Comparison of ENCODE assay signal across 8 mouse cellular contexts in the genomic region with DNA sequence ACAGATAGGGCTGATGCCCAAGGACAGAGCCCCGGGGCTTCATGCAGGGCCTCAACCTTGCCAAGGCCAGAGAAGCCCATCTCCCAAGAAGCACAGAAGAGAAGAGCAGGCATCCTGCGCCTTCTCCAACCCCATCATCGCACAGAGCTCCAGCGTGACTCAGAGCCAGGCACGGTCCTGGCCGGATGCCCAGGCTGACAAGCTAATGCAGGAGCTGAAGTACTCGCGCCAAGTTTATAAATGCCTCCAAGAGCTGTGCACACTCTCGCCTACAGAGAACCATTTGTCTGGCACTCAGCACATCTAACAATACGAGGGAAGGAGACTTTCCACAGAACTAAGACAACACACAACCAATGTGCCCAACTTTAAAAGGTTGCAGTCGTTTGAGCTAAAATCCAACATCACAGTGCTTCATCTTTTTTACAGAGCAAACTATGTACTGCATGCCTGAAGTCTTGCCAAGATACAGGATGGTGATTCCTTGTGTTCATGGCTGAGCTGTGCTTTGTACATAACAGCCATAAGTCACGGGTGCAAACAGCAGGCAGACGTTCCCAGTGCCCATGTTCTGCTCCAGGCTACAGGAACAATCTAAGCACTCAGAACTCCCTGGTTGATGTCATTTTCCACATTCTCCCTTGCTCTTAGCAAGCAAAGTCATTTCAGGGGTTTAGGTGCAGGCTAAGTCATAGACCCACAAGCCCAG. TPM values are rescaled to one million over a fixed set of nuclear protein-coding genes. Genes with fewer than 3 reads are reported as not detected.
A peak's percentile ranks its signal among the peaks of the same experiment; 100 is the strongest.
DNase-seq lines count a peak whose midpoint lies in the region; ATAC-seq lines count a peak whose summit lies in the region.

No protein-coding gene starts in this region.

- DNase-seq in hindbrain, embryonic 10.5 days (ENCODE audit: low spot score), result no peak
- DNase-seq in fat pad, adult 2 months (ENCODE audit: extremely low read depth, low read depth, low spot score), result peak; percentile 83
- peak; percentile 90 to 93 for DNase-seq in kidney, postnatal 4 days
- DNase-seq in right cerebral cortex, adult 18-20 months, result peak; percentile 97
- no peak for DNase-seq in c-Kit-positive CD71-positive TER-119-positive erythroid progenitor cells, embryonic 14.5 days (ENCODE audit: low spot score)

- no peaks in the 10 kb centered on the region for H3K36me3 ChIP-seq in hindbrain, embryonic 13.5 days
- peaks cover 5% of the 10 kb centered on the region; the same call in 1 of the 2 replicates for H3K36me3 ChIP-seq in hindbrain, embryonic 10.5 days
- H3K36me3 ChIP-seq in heart, embryonic 14.5 days (ENCODE audit: control insufficient read depth, insufficient read depth, low read length), result peaks cover 25% of the 10 kb centered on the region
- H3K36me3 ChIP-seq in liver, embryonic 15.5 days (replicated peaks), result no peaks in the 10 kb centered on the region

- H3K9me3 ChIP-seq in hindbrain, embryonic 13.5 days, result no peaks in the 10 kb centered on the region
- no peaks in the 10 kb centered on the region for H3K9me3 ChIP-seq in hindbrain, embryonic 10.5 days
- no peaks in the 10 kb centered on the region for H3K9me3 ChIP-seq in heart, embryonic 14.5 days (ENCODE audit: control insufficient read depth, low read length)
- H3K9me3 ChIP-seq in liver, embryonic 15.5 days (replicated peaks), result no peaks in the 10 kb centered on the region

- H3K27me3 ChIP-seq in hindbrain, embryonic 13.5 days, result no peaks in the 10 kb centered on the region
- H3K27me3 ChIP-seq in hindbrain, embryonic 10.5 days (ENCODE audit: insufficient read depth, poor library complexity, severe bottlenecking), result peaks cover 8% of the 10 kb centered on the region
- H3K27me3 ChIP-seq in heart, embryonic 14.5 days (ENCODE audit: control insufficient read depth, insufficient read depth, low read length), result no peaks in the 10 kb centered on the region
- H3K27me3 ChIP-seq in liver, embryonic 15.5 days, result no peaks in the 10 kb centered on the region

- no peak overlapping the region for H3K4me3 ChIP-seq in hindbrain, embryonic 13.5 days
- no peak overlapping the region for H3K4me3 ChIP-seq in hindbrain, embryonic 10.5 days
- H3K4me3 ChIP-seq in heart, embryonic 14.5 days (ENCODE audit: control insufficient read depth in 1 of 2, insufficient read depth in 1 of 2, low read depth in 1 of 2, low read length in 2 of 2), result no peak overlapping the region
- H3K4me3 ChIP-seq in liver, embryonic 15.5 days (replicated peaks), result no peak overlapping the region

- ATAC-seq in hindbrain, embryonic 13.5 days (ENCODE audit: low FRiP score), result peak; percentile 89
- ATAC-seq in heart, embryonic 14.5 days (ENCODE audit: insufficient number of reproducible peaks, insufficient read depth, low FRiP score, low read depth), result peak; percentile 87
- no peak for ATAC-seq in liver, embryonic 15.5 days (ENCODE audit: insufficient read depth)

- WGBS in hindbrain, embryonic 13.5 days, result 50% methylated on average over 13 of the region's 13 CpGs
- whole genome bisulfite sequencing in hindbrain, embryonic 10.5 days, result 87% methylated on average over 13 of the region's 13 CpGs
- WGBS in heart, embryonic 14.5 days, result 10% methylated on average over 13 of the region's 13 CpGs
- 81% methylated on average over 13 of the region's 13 CpGs for WGBS in liver, embryonic 15.5 days (ENCODE audit: insufficient replicate concordance)

- H3K27ac ChIP-seq in hindbrain, embryonic 13.5 days, result peak overlapping the region; percentile 68
- no peak overlapping the region for H3K27ac ChIP-seq in hindbrain, embryonic 10.5 days
- H3K27ac ChIP-seq in heart, embryonic 14.5 days (replicated peaks in 1 of 2; ENCODE audit: control insufficient read depth in 1 of 2, insufficient read depth in 1 of 2, low read depth in 2 of 2, low read length in 2 of 2), result peak overlapping the region; percentile 86 to 87
- H3K27ac ChIP-seq in liver, embryonic 15.5 days (replicated peaks), result peak overlapping the region; percentile 97

- no peak overlapping the region for H3K9ac ChIP-seq in hindbrain, embryonic 13.5 days
- peak overlapping the region; percentile 31; the same call in 1 of the 2 replicates for H3K9ac ChIP-seq in heart, embryonic 14.5 days (ENCODE audit: low read length)
- H3K9ac ChIP-seq in liver, embryonic 15.5 days, result no peak overlapping the region

- no peak overlapping the region for H3K4me2 ChIP-seq in hindbrain, embryonic 13.5 days
- peak overlapping the region; percentile 14 for H3K4me2 ChIP-seq in heart, embryonic 14.5 days (ENCODE audit: low read length)
- no peak overlapping the region for H3K4me2 ChIP-seq in liver, embryonic 15.5 days

- H3K4me1 ChIP-seq in hindbrain, embryonic 13.5 days (replicated peaks), result peaks cover 29% of the 10 kb centered on the region
- H3K4me1 ChIP-seq in hindbrain, embryonic 10.5 days (replicated peaks), result peaks cover 37% of the 10 kb centered on the region
- H3K4me1 ChIP-seq in heart, embryonic 14.5 days (ENCODE audit: control insufficient read depth in 2 of 2, insufficient read depth in 2 of 2, low read length in 2 of 2), result peaks cover 49 to 70% of the 10 kb centered on the region in 2 experiments
- H3K4me1 ChIP-seq in liver, embryonic 15.5 days (replicated peaks), result peaks cover 31% of the 10 kb centered on the region

RNA-seq across cellular contexts. Expression of gene Vangl1, which starts 35.1 kb away (rescaled TPM):
- 7.0 and 7.2 TPM in 2 replicates for polyA plus RNA-seq in hindbrain, embryonic 13.5 days (2015; fragmentation: Nextera tagmentation; extraction: Ambion mirVana)
- polyA plus RNA-seq in hindbrain, embryonic 10.5 days (2016; fragmentation: Nextera tagmentation; extraction: Ambion mirVana), result 13.9 and 14.7 TPM in 2 replicates
- 26.7 and 27.0 TPM in 2 replicates for polyA plus RNA-seq in heart, embryonic 14.5 days (2014; fragmentation: Nextera tagmentation; extraction: Ambion mirVana)
- 57.8 and 65.1 TPM in 2 replicates for polyA plus RNA-seq in liver, embryonic 15.5 days (2015; fragmentation: Nextera tagmentation; extraction: Ambion mirVana)

Comparison
In these comparisons a context has a peak if more than half of its experiments do, and no peak if none do; other contexts are left out.
1. DNase-seq: peak in fat pad, adult 2 months (single experiment), kidney, postnatal 4 days (2 of 2) and right cerebral cortex, adult 18-20 months (single experiment); none in hindbrain, embryonic 10.5 days (single experiment) and c-Kit-positive CD71-positive TER-119-positive erythroid progenitor cells, embryonic 14.5 days (single experiment).